Mouse (Mus musculus): ENCODE measurements around the gene Afg3l1. TPM values are rescaled to one million over a fixed set of nuclear protein-coding genes. Genes with fewer than 3 reads are reported as not detected.
"Not testable (repeated sequence)": the region's sequence is repeated elsewhere in the genome, so short reads cannot be mapped to it uniquely, and the experiment has no call there.

Afg3l1 gene
- polyA plus RNA-seq (2017; shearing (Covaris generic)) = 10 to 100 TPM; 32.6 to 47.7 (median 36.1) TPM

- ATAC-seq = peak; percentile 64
Measured at GRCm38 (mm10) chr8:123477737-123478258, at the start of gene Afg3l1. Gene Afg3l1, plus strand, starts transcription at chr8:123477903.

- no peak for ATAC-seq
Measured at GRCm38 (mm10) chr8:123428343-123428893, 49.3 kb upstream of the Afg3l1 start.

- ATAC-seq = no peak
Measured at GRCm38 (mm10) chr8:123428939-123429721, 48.6 kb upstream of the Afg3l1 start.

- ATAC-seq = not testable (repeated sequence)
Measured at GRCm38 (mm10) chr8:123429722-123430013, 48.0 kb upstream of the Afg3l1 start.

GRCm38 (mm10) chr8:123430936-123431335 lies 46.8 kb upstream of the Afg3l1 start:
- not testable (repeated sequence) for ATAC-seq

GRCm38 (mm10) chr8:123431616-123432365 lies 45.9 kb upstream of the Afg3l1 start:
- no peak for ATAC-seq

- ATAC-seq = no peak
Measured at GRCm38 (mm10) chr8:123432381-123432780, 45.3 kb upstream of the Afg3l1 start.

- not testable (repeated sequence) for ATAC-seq
Measured at GRCm38 (mm10) chr8:123433241-123433974, 44.3 kb upstream of the Afg3l1 start.

GRCm38 (mm10) chr8:123441788-123442187 lies 35.9 kb upstream of the Afg3l1 start:
- ATAC-seq = no peak

GRCm38 (mm10) chr8:123442351-123442750 lies 35.4 kb upstream of the Afg3l1 start:
- ATAC-seq = no peak

GRCm38 (mm10) chr8:123442871-123443575 lies 34.7 kb upstream of the Afg3l1 start:
- ATAC-seq = peak; percentile 91

- ATAC-seq = no peak
Measured at GRCm38 (mm10) chr8:123443576-123443921, 34.2 kb upstream of the Afg3l1 start.

GRCm38 (mm10) chr8:123444131-123444530 lies 33.6 kb upstream of the Afg3l1 start:
- no peak for ATAC-seq

GRCm38 (mm10) chr8:123445981-123446380 lies 31.7 kb upstream of the Afg3l1 start:
- ATAC-seq = no peak

GRCm38 (mm10) chr8:123446799-123447198 lies 30.9 kb upstream of the Afg3l1 start:
- ATAC-seq = no peak

- no peak for ATAC-seq
Measured at GRCm38 (mm10) chr8:123450783-123451182, 26.9 kb upstream of the Afg3l1 start.

GRCm38 (mm10) chr8:123451747-123452146 lies 26.0 kb upstream of the Afg3l1 start:
- ATAC-seq = not testable (repeated sequence)

GRCm38 (mm10) chr8:123452149-123452548 lies 25.6 kb upstream of the Afg3l1 start:
- no peak for ATAC-seq

GRCm38 (mm10) chr8:123453291-123453690 lies 24.4 kb upstream of the Afg3l1 start:
- ATAC-seq = no peak

GRCm38 (mm10) chr8:123453951-123454350 lies 23.8 kb upstream of the Afg3l1 start:
- no peak for ATAC-seq

GRCm38 (mm10) chr8:123454559-123454958 lies 23.1 kb upstream of the Afg3l1 start:
- ATAC-seq = no peak

- ATAC-seq = no peak
Measured at GRCm38 (mm10) chr8:123463651-123464050, 14.1 kb upstream of the Afg3l1 start.
